Comparison of ENCODE assay signal across 10 mouse cellular contexts in the genomic region with DNA sequence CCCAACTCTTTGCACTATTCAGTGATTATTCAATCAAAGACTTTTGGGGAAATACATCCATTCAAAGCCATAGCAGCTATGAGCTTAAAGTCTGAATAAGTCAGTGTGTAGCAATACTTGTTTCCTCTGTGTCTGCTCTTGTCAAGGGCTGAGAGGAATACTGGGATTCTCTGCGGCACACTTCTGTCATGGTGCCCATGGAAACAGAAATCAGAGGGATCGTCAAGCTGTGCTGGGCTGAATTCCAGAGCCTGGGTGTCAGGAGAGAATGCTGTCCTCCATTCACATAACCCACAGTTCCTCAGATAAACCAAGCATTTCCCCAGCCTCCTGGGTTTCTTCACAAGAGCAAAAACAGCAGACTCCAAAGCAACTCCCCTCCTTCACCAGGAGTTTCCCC. TPM values are rescaled to one million over a fixed set of nuclear protein-coding genes. Genes with fewer than 3 reads are reported as not detected.
DNase-seq lines count a peak whose midpoint lies in the region; ATAC-seq and TF ChIP-seq lines count a peak whose summit lies in the region.
"Had no signal": no experiment of that assay in that cellular context is flagged by ENCODE, and none has a peak within 500 bp of the region (broad histone marks: within the 10 kb centered on the region; RNA-seq: fewer than 3 reads in every experiment).

No protein-coding gene starts in this region.

- no peaks in the 10 kb centered on the region for H3K9me3 ChIP-seq in midbrain, embryonic 16.5 days (replicated peaks; ENCODE audit: control insufficient read depth, low read length, poor library complexity, severe bottlenecking)
- H3K9me3 ChIP-seq: midbrain, embryonic 12.5 days had no signal

- DNase-seq in R1 (ENCODE audit: low read depth, low spot score): peak; percentile 35
- peak; percentile 92 for DNase-seq in brain, embryonic 14.5 days (ENCODE audit: low read depth)
- peak; percentile 51 to 58 for DNase-seq in frontal cortex, postnatal 14 days (ENCODE audit: low spot score in 2 of 2)
- DNase-seq in layer of hippocampus, adult 9-11 months: peak; percentile 81
- DNase-seq in gastrocnemius, postnatal 36 days: no peak

- ATAC-seq in midbrain, embryonic 16.5 days: peak; percentile 76; the same call in 1 of the 2 replicates
- ATAC-seq in activated CD4-positive, CD25-positive, alpha-beta regulatory T cell, adult 4 months: no peak
- ATAC-seq in megakaryocyte progenitor cell, adult 5-6 weeks (replicated peaks; ENCODE audit: poor library complexity): no peak

- intact Hi-C loops in gastrocnemius, postnatal 36 days (cut with DNase I): no loop called here

- 10% methylated on average over 2 of the region's 2 CpGs for WGBS in midbrain, embryonic 16.5 days

- no peak for TF ChIP-seq POLR2A in brain, embryonic 14.5 days (IDR thresholded peaks at IDR 0.05; ENCODE audit: borderline replicate concordance, extremely low read depth, insufficient read depth, insufficient read length, poor library complexity, severe bottlenecking)

- 0 out of 2 replicates have a peak, but pooled peaks cover 3% of the 10 kb centered on the region for H3K27me3 ChIP-seq in midbrain, embryonic 16.5 days (ENCODE audit: control insufficient read depth, insufficient read depth, low read depth, low read length)

- H3K36me3 ChIP-seq in midbrain, embryonic 16.5 days (ENCODE audit: control insufficient read depth, insufficient read depth, low read length): no peaks in the 10 kb centered on the region
- H3K36me3 ChIP-seq: midbrain, embryonic 12.5 days had no signal

- H3K4me3 ChIP-seq in midbrain, embryonic 16.5 days (ENCODE audit: low read depth, low read length): no peak overlapping the region
- H3K4me3 ChIP-seq: heart, adult 2 months; midbrain, embryonic 12.5 days had no signal

- H3K27ac ChIP-seq in midbrain, embryonic 16.5 days (ENCODE audit: low read length): no peak overlapping the region
- H3K27ac ChIP-seq: heart, adult 2 months had no signal

- no peak overlapping the region for H3K9ac ChIP-seq in midbrain, embryonic 16.5 days (ENCODE audit: low read depth, low read length)
- H3K9ac ChIP-seq: midbrain, embryonic 12.5 days had no signal

- H3K4me1 ChIP-seq in midbrain, embryonic 16.5 days (ENCODE audit: control insufficient read depth, insufficient read depth, low read length): peaks cover 24% of the 10 kb centered on the region

- no peak overlapping the region for H3K4me2 ChIP-seq in midbrain, embryonic 16.5 days (ENCODE audit: low read length)
- H3K4me2 ChIP-seq: midbrain, embryonic 12.5 days had no signal

- TF ChIP-seq CTCF in brain, embryonic 14.5 days (IDR thresholded peaks at IDR 0.05; ENCODE audit: borderline replicate concordance, extremely low read depth, insufficient read depth, insufficient read length): no peak

RNA-seq across cellular contexts. Expression of a gene that starts 58.6 kb away (rescaled TPM):
- 19.3 and 19.6 TPM in 2 replicates for polyA plus RNA-seq in brain, embryonic 14.5 days (2012; rRNA removed)
- 6.2 and 6.4 TPM in 2 replicates for polyA plus RNA-seq in midbrain, embryonic 16.5 days (2015; fragmentation: Nextera tagmentation; extraction: Ambion mirVana)
- polyA plus RNA-seq in activated CD4-positive, CD25-positive, alpha-beta regulatory T cell, adult 4 months (2017; shearing (Covaris generic)): 10 to 100 TPM; 19.6 to 27.1 TPM
- total RNA-seq in gastrocnemius, postnatal 36 days (2021): 10 to 100 TPM; 13.1 to 13.6 TPM
- 71.1 and 75.3 TPM in 2 replicates for total RNA-seq in megakaryocyte progenitor cell, adult 5-6 weeks (2015)
- total RNA-seq in megakaryocyte progenitor cell, adult 5-6 weeks (2017): 61.4 and 66.6 TPM in 2 replicates

Comparison
In these comparisons a context has a peak if more than half of its experiments do, and no peak if none do; other contexts are left out.
1. DNase-seq: peak in R1 (single experiment), brain, embryonic 14.5 days (single experiment), frontal cortex, postnatal 14 days (2 of 2) and layer of hippocampus, adult 9-11 months (single experiment); none in gastrocnemius, postnatal 36 days (0 of 2).